Mouse (Mus musculus) liver, embryonic 15.5 days (tissue): ENCODE measurements around the gene Gfpt2. TPM values are rescaled to one million over a fixed set of nuclear protein-coding genes. Genes with fewer than 3 reads are reported as not detected.
A peak's percentile ranks its signal among the peaks of the same experiment; 100 is the strongest.

Experiments used
- ATAC-seq: fragments of 200-750 bp; cut with Nextera tagmentation; 2 replicates; pipeline ENCODE4 v1.8.0; 2017; ENCODE audit warnings: moderate number of reproducible peaks, mild to moderate bottlenecking, moderate library complexity; ENCODE audit not compliant: insufficient read depth
- H3K27ac ChIP-seq: fragments of 300-500 bp; sonication (generic); replicated peaks from 2 replicates; pipeline ENCODE4 v1.5.1; 2015; ENCODE audit warnings: mild to moderate bottlenecking, inconsistent platforms
- H3K27me3 ChIP-seq: fragments of 300-500 bp; sonication (generic); 2 replicates; pipeline ENCODE4 v1.6.1; 2015; ENCODE audit warnings: mild to moderate bottlenecking, inconsistent platforms
- H3K36me3 ChIP-seq: fragments of 300-500 bp; sonication (generic); replicated peaks from 2 replicates; pipeline ENCODE4 v1.6.1; 2015; ENCODE audit warnings: moderate library complexity, mild to moderate bottlenecking, inconsistent platforms
- H3K4me1 ChIP-seq: fragments of 300-500 bp; sonication (generic); replicated peaks from 2 replicates; pipeline ENCODE4 v1.6.1; 2015; ENCODE audit warnings: inconsistent platforms
- H3K4me2 ChIP-seq: fragments of 300-500 bp; sonication (generic); 2 replicates; pipeline ENCODE4 v1.6.1; 2015; ENCODE audit warnings: moderate library complexity, mild to moderate bottlenecking, inconsistent platforms
- H3K4me3 ChIP-seq: fragments of 300-500 bp; sonication (generic); replicated peaks from 2 replicates; pipeline ENCODE4 v1.5.1; 2015; ENCODE audit warnings: mild to moderate bottlenecking, inconsistent platforms
- H3K9ac ChIP-seq: fragments of 300-500 bp; sonication (generic); 2 replicates; pipeline ENCODE4 v1.6.1; 2015; ENCODE audit warnings: moderate library complexity, mild to moderate bottlenecking, inconsistent platforms
- H3K9me3 ChIP-seq: fragments of 300-500 bp; sonication (generic); replicated peaks from 2 replicates; pipeline ENCODE4 v1.6.1; 2016; ENCODE audit warnings: inconsistent platforms
- WGBS: fragments of 180-500 bp; shearing (Covaris S2); methylation state at CpG from one replicate; pipeline ENCODE4 v1.1.7; 2015; ENCODE audit warnings: mixed read lengths; ENCODE audit not compliant: insufficient replicate concordance; 5-methylcytosine and 5-hydroxymethylcytosine counted together
- polyA plus RNA-seq: library from polyadenylated mRNA; unstranded; fragments of >200 nt; fragmentation: Nextera tagmentation; extraction: Ambion mirVana; gene quantifications from 2 replicates; pipeline ENCODE4 v1.2.1, GENCODE M21; 2015

Gene Gfpt2
- 0.73 and 0.74 TPM in 2 replicates for polyA plus RNA-seq

DNA sequence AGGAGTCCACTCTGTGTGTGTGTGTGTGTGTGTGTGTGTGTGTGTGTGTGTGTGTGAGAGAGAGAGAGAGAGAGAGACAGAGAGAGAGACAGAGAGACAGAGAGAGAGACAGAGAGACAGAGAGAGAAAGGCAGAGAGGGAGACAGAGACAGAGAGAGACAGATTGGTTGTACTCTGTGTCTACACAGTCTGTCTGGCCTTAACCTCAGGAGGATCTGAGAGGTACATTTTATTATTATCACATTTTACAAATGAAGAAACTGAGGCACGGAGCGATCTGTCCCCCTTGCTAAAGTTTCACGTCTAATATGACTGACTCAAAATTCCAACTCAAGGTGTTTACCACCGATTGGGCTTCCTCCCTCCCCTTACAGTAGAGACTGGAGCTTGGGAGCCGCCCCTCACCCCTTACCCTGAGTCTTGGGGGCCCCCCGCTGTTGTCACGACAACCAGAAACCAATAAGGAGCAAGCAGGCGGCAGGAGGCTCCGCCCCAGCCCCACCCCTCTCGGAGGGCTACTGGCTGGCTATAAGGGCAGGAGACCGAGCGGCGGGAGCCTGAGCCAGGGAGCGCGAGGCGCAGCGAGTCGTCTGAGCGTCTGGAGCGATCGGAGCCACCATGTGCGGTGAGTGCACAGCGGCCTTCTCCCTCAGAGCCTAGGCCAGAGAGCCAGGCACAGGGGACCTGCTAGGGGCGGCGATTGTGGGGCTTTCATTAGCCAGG lies at the start of gene Gfpt2:
Gene Gfpt2 (plus strand): TSS at position 560 of the 723 bp plus-strand sequence.
- under 1% methylated on average over 25 of the region's 25 CpGs for WGBS

DNA sequence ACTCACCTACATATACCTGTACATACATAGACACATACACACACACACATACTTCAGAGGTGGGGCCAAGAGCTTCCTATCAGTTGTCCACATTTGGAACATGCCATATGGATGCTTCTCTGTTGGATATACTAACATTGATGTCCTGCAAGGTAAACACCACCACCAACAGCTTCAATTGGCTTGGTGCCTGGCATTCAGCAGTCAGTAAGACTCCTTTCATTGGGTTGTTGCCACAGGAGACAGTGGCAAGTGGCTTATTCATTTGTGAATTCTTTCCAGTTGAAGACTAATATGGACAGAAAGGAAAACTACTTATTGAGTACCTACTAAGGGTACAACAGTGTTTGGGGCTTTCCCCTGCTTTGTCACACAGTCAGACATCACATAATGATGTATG lies 49.0 kb upstream of the Gfpt2 start:
- no peaks in the 10 kb centered on the region for H3K9me3 ChIP-seq
- no peaks in the 10 kb centered on the region for H3K4me1 ChIP-seq
- no peak overlapping the region for H3K27ac ChIP-seq
- H3K9ac ChIP-seq, result no peak overlapping the region
- H3K36me3 ChIP-seq, result no peaks in the 10 kb centered on the region
- H3K27me3 ChIP-seq, result no peaks in the 10 kb centered on the region
- ATAC-seq, result no peak
- no peak overlapping the region for H3K4me3 ChIP-seq
- H3K4me2 ChIP-seq, result no peak overlapping the region

More for the DNA sequence above, at the start of gene Gfpt2:
- Histone ChIP-seq H3K27me3 (peaks cover 62% of the 10 kb centered on the region), H3K4me2 (peak within 1 kb of the TSS; percentile 77), H3K36me3 (no peaks in the 10 kb centered on the region), H3K9ac (no peak within 1 kb of the TSS; the same call in 1 of the 2 replicates), H3K4me3 (peak within 1 kb of the TSS; percentile 47), H3K4me1 (peaks cover 15% of the 10 kb centered on the region), H3K9me3 (no peaks in the 10 kb centered on the region), H3K27ac (no peak within 1 kb of the TSS)
- ATAC-seq, result peak; percentile 61

DNA sequence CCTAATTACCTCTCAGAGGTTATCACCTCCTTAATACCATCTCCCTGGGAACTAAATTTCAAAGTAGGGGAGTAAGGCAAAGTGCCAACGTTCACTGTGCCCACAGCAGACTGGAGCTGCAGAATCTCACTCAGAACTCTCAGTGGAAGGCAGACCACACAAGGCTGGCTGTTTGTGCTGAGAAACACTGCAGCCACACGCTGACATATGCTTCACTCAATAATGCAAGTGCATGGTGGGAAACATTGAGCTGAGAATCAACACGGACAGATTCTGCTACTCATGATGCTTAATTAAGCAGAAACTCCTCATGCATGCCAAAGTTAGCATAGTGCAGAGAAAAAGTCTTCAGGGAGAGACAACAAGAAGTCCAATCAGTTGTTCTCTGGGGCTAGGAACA lies 48.1 kb upstream of the Gfpt2 start:
- Histone ChIP-seq H3K36me3 (no peaks in the 10 kb centered on the region), H3K27ac (no peak overlapping the region), H3K27me3 (no peaks in the 10 kb centered on the region), H3K4me1 (no peaks in the 10 kb centered on the region), H3K4me2 (no peak overlapping the region), H3K9ac (no peak overlapping the region), H3K9me3 (no peaks in the 10 kb centered on the region), H3K4me3 (no peak overlapping the region)
- ATAC-seq, result no peak
- whole genome bisulfite sequencing, result 60% methylated on average over 3 of the region's 3 CpGs

DNA sequence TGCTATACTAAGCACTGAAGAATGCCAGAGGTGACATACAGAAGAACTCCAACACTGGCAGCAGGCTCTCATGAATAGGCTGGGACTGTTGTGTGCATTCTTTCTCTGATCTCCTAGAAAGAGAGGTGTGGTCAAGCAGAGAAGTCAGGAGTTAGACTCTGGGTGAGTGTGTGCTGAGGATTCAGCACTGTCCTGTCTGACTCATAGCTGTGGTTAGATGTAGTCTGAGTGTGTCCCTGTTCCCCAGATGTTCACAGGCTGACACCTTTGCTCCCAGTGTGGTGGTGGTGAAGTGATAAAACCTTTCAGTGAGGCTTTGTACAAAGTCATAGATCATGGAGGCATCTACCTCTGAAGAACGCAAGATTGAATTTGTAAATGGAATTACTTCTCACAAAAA lies 47.2 kb upstream of the Gfpt2 start:
- Histone ChIP-seq H3K4me3 (no peak overlapping the region), H3K27ac (no peak overlapping the region), H3K9ac (no peak overlapping the region), H3K4me2 (no peak overlapping the region), H3K36me3 (no peaks in the 10 kb centered on the region), H3K9me3 (no peaks in the 10 kb centered on the region), H3K4me1 (no peaks in the 10 kb centered on the region), H3K27me3 (no peaks in the 10 kb centered on the region)
- ATAC-seq, result no peak
- WGBS, result 63% methylated on average over 1 of the region's 1 CpGs

GRCm38 (mm10) chr11:49754958-49755665 lies 38.9 kb upstream of the Gfpt2 start:
- ATAC-seq, result no peak
- 30% methylated on average over 12 of the region's 12 CpGs for WGBS
- Histone ChIP-seq H3K9me3 (no peaks in the 10 kb centered on the region), H3K4me1 (no peaks in the 10 kb centered on the region), H3K27ac (no peak overlapping the region), H3K4me3 (no peak overlapping the region), H3K9ac (no peak overlapping the region), H3K27me3 (no peaks in the 10 kb centered on the region), H3K4me2 (no peak overlapping the region), H3K36me3 (no peaks in the 10 kb centered on the region)

DNA sequence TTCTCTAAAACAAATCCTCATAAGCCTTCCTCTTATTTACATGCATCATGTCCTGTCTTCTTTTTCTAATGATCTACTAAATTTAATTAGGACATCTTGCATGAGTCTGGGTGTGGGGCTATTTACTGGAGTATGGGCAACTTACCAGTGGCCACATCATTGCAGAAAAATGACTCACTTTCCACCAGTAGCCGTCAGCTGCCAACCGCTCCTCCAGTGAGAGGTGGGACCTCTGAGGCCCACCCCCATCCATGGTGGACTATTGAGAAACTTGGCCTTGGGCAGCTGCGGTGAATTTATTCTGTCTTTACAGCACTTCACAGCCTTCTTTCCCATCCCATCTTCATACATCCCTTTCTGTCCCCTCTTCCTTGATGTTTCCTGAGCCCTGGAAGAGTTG lies 35.9 kb upstream of the Gfpt2 start:
- H3K4me1 ChIP-seq, result no peaks in the 10 kb centered on the region
- no peak overlapping the region for H3K27ac ChIP-seq
- H3K9me3 ChIP-seq, result no peaks in the 10 kb centered on the region
- H3K4me3 ChIP-seq, result no peak overlapping the region
- H3K27me3 ChIP-seq, result no peaks in the 10 kb centered on the region; the same call in 1 of the 2 replicates
- WGBS, result 64% methylated on average over 3 of the region's 3 CpGs
- no peaks in the 10 kb centered on the region for H3K36me3 ChIP-seq
- H3K9ac ChIP-seq, result no peak overlapping the region
- ATAC-seq, result no peak
- no peak overlapping the region for H3K4me2 ChIP-seq

- no peak overlapping the region for H3K9ac ChIP-seq
- no peaks in the 10 kb centered on the region for H3K9me3 ChIP-seq
- no peak overlapping the region for H3K4me3 ChIP-seq
- no peaks in the 10 kb centered on the region for H3K36me3 ChIP-seq
- ATAC-seq, result no peak
- H3K4me2 ChIP-seq, result no peak overlapping the region
- WGBS, result 80% methylated on average over 5 of the region's 5 CpGs
- no peak overlapping the region for H3K27ac ChIP-seq
- no peaks in the 10 kb centered on the region; the same call in 1 of the 2 replicates for H3K27me3 ChIP-seq
- peaks cover 21% of the 10 kb centered on the region for H3K4me1 ChIP-seq
Observed at GRCm38 (mm10) chr11:49761130-49761529, 32.8 kb upstream of the Gfpt2 start.

GRCm38 (mm10) chr11:49763555-49763954 lies 30.4 kb upstream of the Gfpt2 start:
- ATAC-seq, result no peak
- no peak overlapping the region; the same call in 1 of the 2 replicates for H3K9ac ChIP-seq
- H3K27ac ChIP-seq, result no peak overlapping the region
- no peaks in the 10 kb centered on the region for H3K36me3 ChIP-seq
- H3K9me3 ChIP-seq, result no peaks in the 10 kb centered on the region
- no peaks in the 10 kb centered on the region; the same call in 1 of the 2 replicates for H3K27me3 ChIP-seq
- H3K4me2 ChIP-seq, result no peak overlapping the region
- peaks cover 28% of the 10 kb centered on the region for H3K4me1 ChIP-seq
- no peak overlapping the region for H3K4me3 ChIP-seq

DNA sequence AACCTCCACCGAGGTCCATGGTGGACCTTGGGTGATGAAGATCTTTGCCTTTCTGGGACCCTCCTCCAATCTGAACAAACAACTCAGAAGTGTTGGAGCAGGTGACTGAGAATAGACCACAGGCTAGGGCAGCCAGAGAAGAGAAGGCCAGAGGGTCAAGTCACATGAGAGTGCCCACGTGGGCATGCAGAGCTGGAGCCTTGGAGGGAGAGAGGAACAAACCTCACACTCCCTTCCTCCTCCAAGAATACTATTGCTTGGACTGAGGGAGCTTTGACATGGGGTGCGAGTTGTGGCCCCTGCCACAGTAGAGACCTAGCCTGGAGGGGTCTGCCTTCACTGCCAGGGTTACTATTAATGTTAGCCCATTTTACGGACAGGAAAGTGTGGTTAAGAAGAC lies 30.0 kb upstream of the Gfpt2 start:
- ATAC-seq, result no peak

DNA sequence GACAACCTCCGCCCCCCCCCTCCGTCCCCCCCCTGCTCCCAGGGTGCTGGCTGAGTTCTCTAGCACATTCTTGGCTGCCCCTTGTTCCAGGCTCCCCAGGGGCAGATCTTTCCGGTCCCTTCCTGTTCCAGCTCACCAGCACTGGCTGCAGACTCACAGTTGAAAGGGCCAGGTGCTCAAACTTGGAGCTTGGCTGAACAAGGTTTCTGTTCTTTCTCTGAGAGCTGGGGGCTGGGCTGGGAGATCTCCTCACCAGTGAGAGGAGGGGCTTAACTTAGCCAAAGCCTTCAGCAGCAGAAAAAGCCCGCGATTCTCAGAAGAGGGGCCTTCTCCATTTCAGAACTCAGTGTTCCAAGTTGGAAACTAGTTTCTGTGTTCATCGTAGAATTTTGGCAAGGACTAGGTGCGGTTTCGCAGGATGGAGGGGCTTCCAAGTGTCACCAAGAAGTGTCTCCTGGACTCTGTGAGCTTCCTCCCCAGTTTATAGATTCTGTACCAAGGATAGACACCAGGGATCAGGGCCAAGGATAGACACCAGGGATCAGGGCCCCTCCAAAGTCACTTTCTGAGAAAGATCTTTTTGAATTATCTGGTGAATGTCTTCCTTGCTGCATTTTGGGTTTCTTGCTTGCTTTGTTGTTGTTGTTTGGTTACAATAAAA lies 29.2 kb upstream of the Gfpt2 start:
- no peak for ATAC-seq

More for the DNA sequence above, 30.0 kb upstream of the Gfpt2 start:
- Histone ChIP-seq H3K4me2 (no peak overlapping the region), H3K27me3 (no peaks in the 10 kb centered on the region; the same call in 1 of the 2 replicates), H3K9me3 (no peaks in the 10 kb centered on the region), H3K4me3 (no peak overlapping the region), H3K9ac (no peak overlapping the region; the same call in 1 of the 2 replicates), H3K27ac (no peak overlapping the region), H3K4me1 (peaks cover 28% of the 10 kb centered on the region), H3K36me3 (no peaks in the 10 kb centered on the region)
- 45% methylated on average over 4 of the region's 4 CpGs for WGBS

More for the DNA sequence above, 29.2 kb upstream of the Gfpt2 start:
- 35% methylated on average over 7 of the region's 8 CpGs for WGBS
- Histone ChIP-seq H3K4me1 (peaks cover 28% of the 10 kb centered on the region), H3K27ac (no peak overlapping the region), H3K9ac (no peak overlapping the region), H3K9me3 (no peaks in the 10 kb centered on the region), H3K27me3 (no peaks in the 10 kb centered on the region; the same call in 1 of the 2 replicates), H3K36me3 (no peaks in the 10 kb centered on the region), H3K4me2 (no peak overlapping the region), H3K4me3 (no peak overlapping the region)
